Mouse (Mus musculus): ENCODE data around the gene Gabrb1. TPM values are rescaled to one million over a fixed set of nuclear protein-coding genes. Genes with fewer than 3 reads are reported as not detected.

Gabrb1 gene
- total and polyA plus RNA-seq, 3 experiments = 0.11 TPM; not detected in 2

DNA sequence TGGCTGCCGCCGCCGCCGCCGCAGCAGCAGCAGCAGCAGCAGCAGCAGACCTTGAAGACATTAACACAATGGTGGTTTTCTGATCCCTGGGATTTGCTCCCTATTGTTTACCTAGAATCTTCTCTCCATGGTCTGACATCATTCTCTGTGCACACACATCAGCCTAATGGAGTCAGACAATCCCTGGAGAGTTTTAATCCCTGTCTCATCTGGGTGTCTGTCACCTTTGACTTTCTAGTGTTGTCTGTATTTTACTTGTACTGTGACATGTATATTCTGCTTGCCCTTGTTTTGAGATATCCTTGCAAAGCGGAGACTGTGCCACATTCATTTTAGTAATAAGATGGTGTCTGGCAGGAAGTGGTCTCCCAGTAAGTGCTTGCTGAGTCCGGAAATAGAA lies 517.6 kb downstream of the Gabrb1 start:
- peaks cover 11% of the 10 kb centered on the region for H3K4me1 ChIP-seq (ENCODE audit: insufficient read depth, low read depth, low read length)
- ATAC-seq (ENCODE audit: extremely low read depth, insufficient number of reproducible peaks, low FRiP score, poor library complexity, severe bottlenecking) (no peak), DNase-seq (ENCODE audit: low spot score) (no peak)
- H3K4me3 ChIP-seq (ENCODE audit: low read depth, low read length) = no peak overlapping the region
- no peaks in the 10 kb centered on the region for H3K9me3 ChIP-seq (replicated peaks)
- no peaks in the 10 kb centered on the region for H3K27me3 ChIP-seq (ENCODE audit: insufficient read depth, low read length)
- H3K36me3 ChIP-seq (replicated peaks) = no peaks in the 10 kb centered on the region
- TF ChIP-seq POLR2AphosphoS5 (IDR thresholded peaks at IDR 0.05; ENCODE audit: insufficient replicate concordance, low read depth, low read length) (no peak), CTCF (IDR thresholded peaks at IDR 0.05; ENCODE audit: low read depth, low read length) (no peak), TAL1 (conservative IDR thresholded peaks at IDR 0.05; ENCODE audit: low read depth, low read length) (no peak), GATA1 (IDR thresholded peaks at IDR 0.05; ENCODE audit: borderline replicate concordance, low read length) (no peak), GATA2 (IDR thresholded peaks at IDR 0.05; ENCODE audit: borderline replicate concordance, low read depth, low read length) (no peak)

DNA sequence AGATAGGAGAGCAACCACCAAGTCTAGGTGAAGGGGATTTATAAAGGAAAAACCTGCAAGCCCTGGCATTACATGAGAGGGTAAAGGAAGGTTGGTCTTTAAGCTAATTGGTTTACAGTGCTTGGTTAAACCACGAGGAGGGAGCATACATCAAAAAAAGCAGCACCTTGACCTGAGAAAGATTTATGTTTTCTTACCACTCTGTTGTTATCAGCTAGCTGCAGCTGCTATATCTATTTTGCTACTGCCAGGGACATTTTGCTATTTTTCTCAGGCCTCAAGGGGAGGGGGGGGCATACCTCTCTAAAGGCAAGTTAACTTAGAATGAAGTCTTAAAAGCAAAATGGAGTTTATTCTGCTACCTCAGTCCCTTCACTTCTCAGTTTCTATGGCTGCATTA lies 523.3 kb downstream of the Gabrb1 start:
- peak; percentile 22; the same call in 1 of the 2 replicates for ATAC-seq (ENCODE audit: extremely low read depth, insufficient number of reproducible peaks, low FRiP score, poor library complexity, severe bottlenecking)
- no peaks in the 10 kb centered on the region for H3K9me3 ChIP-seq (replicated peaks)
- DNase-seq (ENCODE audit: low spot score) = no peak
- no peak overlapping the region; the same call in 1 of the 2 replicates for H3K4me3 ChIP-seq (ENCODE audit: low read depth, low read length)
- peaks cover 61% of the 10 kb centered on the region for H3K4me1 ChIP-seq (ENCODE audit: insufficient read depth, low read depth, low read length)
- H3K36me3 ChIP-seq (replicated peaks) = no peaks in the 10 kb centered on the region
- no peaks in the 10 kb centered on the region for H3K27me3 ChIP-seq (ENCODE audit: insufficient read depth, low read length)
- TF ChIP-seq TAL1 (conservative IDR thresholded peaks at IDR 0.05; ENCODE audit: low read depth, low read length) (peak; percentile 81), POLR2AphosphoS5 (IDR thresholded peaks at IDR 0.05; ENCODE audit: insufficient replicate concordance, low read depth, low read length) (no peak), CTCF (IDR thresholded peaks at IDR 0.05; ENCODE audit: low read depth, low read length) (no peak), GATA1 (IDR thresholded peaks at IDR 0.05; ENCODE audit: borderline replicate concordance, low read length) (no peak), GATA2 (IDR thresholded peaks at IDR 0.05; ENCODE audit: borderline replicate concordance, low read depth, low read length) (no peak)

DNA sequence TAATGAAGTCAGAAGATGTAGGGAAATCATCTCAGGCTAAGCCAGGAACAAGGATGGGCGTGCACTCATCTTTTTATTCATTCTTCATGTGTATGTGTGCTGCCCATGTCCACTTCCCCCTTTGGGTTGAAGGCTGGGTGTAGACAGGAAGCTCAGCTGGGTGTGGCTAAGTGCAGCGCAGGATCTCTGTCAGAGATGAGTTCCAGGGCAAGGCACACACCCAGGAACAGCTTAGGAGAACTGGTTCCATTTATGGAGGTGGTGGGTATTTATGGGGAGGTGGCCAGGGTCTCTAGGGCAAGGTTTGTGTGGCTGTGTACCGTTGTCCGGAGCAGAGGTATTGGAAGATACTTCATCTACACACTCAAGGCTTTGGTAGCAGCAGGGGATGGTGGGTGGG lies 524.9 kb downstream of the Gabrb1 start:
- TF ChIP-seq POLR2AphosphoS5 (IDR thresholded peaks at IDR 0.05; ENCODE audit: insufficient replicate concordance, low read depth, low read length) (no peak), TAL1 (conservative IDR thresholded peaks at IDR 0.05; ENCODE audit: low read depth, low read length) (no peak), GATA1 (IDR thresholded peaks at IDR 0.05; ENCODE audit: borderline replicate concordance, low read length) (no peak), GATA2 (IDR thresholded peaks at IDR 0.05; ENCODE audit: borderline replicate concordance, low read depth, low read length) (no peak), CTCF (IDR thresholded peaks at IDR 0.05; ENCODE audit: low read depth, low read length) (no peak)
- H3K27me3 ChIP-seq (ENCODE audit: insufficient read depth, low read length) = no peaks in the 10 kb centered on the region
- peak overlapping the region; percentile 64 for H3K4me3 ChIP-seq (ENCODE audit: low read depth, low read length)
- no peaks in the 10 kb centered on the region for H3K9me3 ChIP-seq (replicated peaks)
- peaks cover 62% of the 10 kb centered on the region for H3K4me1 ChIP-seq (ENCODE audit: insufficient read depth, low read depth, low read length)
- ATAC-seq (ENCODE audit: extremely low read depth, insufficient number of reproducible peaks, low FRiP score, poor library complexity, severe bottlenecking) (peak; percentile 79), DNase-seq (ENCODE audit: low spot score) (peak; percentile 75)
- no peaks in the 10 kb centered on the region for H3K36me3 ChIP-seq (replicated peaks)

DNA sequence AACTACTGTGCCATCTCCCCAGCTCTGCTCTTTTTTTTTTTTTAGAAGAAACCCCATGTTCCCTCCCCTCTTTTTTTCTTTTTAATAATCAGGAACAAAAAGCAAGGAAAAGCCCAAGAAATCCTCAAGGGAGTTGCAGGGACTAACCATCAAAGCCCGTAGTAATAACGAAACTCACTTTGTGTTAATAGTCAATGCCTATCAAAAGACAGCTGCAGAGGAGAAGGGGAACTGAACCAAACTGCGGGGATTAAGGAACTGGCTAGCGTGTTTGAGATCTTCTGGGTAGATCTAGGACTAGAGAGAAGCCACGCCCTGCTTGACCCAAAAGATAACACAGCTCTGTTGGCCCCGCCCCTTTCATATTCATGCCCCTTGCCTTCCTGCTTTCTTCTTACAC lies 526.0 kb downstream of the Gabrb1 start:
- Histone ChIP-seq H3K4me3 (ENCODE audit: low read depth, low read length) (peak overlapping the region; percentile 64), H3K4me1 (ENCODE audit: insufficient read depth, low read depth, low read length) (peaks cover 59% of the 10 kb centered on the region), H3K9me3 (replicated peaks) (no peaks in the 10 kb centered on the region), H3K36me3 (replicated peaks) (no peaks in the 10 kb centered on the region), H3K27me3 (ENCODE audit: insufficient read depth, low read length) (no peaks in the 10 kb centered on the region)
- peak; percentile 62 for ATAC-seq (ENCODE audit: extremely low read depth, insufficient number of reproducible peaks, low FRiP score, poor library complexity, severe bottlenecking)
- peak; percentile 42 for DNase-seq (ENCODE audit: low spot score)
- no peak for TF ChIP-seq POLR2AphosphoS5 (IDR thresholded peaks at IDR 0.05; ENCODE audit: insufficient replicate concordance, low read depth, low read length)
- no peak for TF ChIP-seq CTCF (IDR thresholded peaks at IDR 0.05; ENCODE audit: low read depth, low read length)
- no peak for TF ChIP-seq GATA2 (IDR thresholded peaks at IDR 0.05; ENCODE audit: borderline replicate concordance, low read depth, low read length)

DNA sequence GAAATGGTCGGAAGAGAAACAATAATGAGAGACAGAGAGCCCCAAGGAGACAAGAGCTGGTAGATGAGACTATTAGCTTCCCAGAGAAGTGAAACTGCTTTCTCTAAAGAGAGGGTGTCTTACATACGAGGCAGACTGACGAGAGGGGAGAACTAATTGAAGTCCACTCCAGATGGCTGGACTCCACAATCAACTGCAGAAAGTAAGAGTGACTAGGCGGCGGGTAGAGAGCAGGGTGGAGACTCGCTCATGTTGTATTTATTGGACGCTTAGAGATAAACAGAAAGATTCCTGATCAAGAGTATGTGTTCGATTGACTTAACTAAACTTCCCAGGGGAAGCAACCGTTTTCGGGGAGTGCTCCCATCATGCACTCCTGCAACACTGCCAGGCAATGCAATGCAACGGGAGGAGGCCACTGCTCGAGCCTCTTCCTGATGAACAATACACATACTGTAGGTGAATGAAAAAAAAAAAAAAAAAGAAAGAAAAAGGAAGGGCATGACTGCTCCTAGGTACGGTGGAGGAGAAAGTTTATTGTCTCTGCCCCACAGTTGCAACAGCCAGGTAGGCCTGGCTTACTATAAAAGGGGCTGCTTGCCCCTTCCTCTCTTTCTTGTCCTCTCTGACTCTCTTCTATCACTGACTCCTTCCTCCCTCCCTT lies 526.7 kb downstream of the Gabrb1 start:
- no peaks in the 10 kb centered on the region for H3K36me3 ChIP-seq (replicated peaks)
- peaks cover 57% of the 10 kb centered on the region for H3K4me1 ChIP-seq (ENCODE audit: insufficient read depth, low read depth, low read length)
- peak overlapping the region; percentile 64 for H3K4me3 ChIP-seq (ENCODE audit: low read depth, low read length)
- ATAC-seq (ENCODE audit: extremely low read depth, insufficient number of reproducible peaks, low FRiP score, poor library complexity, severe bottlenecking) (peak; percentile 28), DNase-seq (ENCODE audit: low spot score) (peak; percentile 20)
- H3K9me3 ChIP-seq (replicated peaks) = no peaks in the 10 kb centered on the region
- H3K27me3 ChIP-seq (ENCODE audit: insufficient read depth, low read length) = no peaks in the 10 kb centered on the region
- TF ChIP-seq CTCF (IDR thresholded peaks at IDR 0.05; ENCODE audit: low read depth, low read length) = no peak

DNA sequence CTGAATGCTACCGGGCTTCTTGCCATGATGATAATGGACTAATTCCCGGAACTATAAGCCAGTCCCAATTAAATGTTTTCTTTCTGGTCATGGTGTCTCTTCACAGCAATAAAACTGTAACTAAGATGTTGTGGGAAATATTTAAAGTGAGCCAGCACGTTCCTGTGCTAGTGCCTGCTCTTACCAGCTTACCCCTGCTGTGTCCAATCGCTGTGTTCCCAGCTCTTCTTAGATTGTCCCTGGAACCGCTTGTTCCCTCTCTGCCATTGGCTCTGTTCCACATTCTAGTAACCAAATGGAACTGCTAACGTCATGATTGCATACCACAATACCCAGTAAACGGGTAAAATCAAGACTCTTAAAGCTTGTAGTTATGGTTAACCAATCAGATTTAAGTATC lies 533.2 kb downstream of the Gabrb1 start:
- no peak for ATAC-seq (ENCODE audit: extremely low read depth, insufficient number of reproducible peaks, low FRiP score, poor library complexity, severe bottlenecking)
- H3K4me1 ChIP-seq (ENCODE audit: insufficient read depth, low read depth, low read length) = peaks cover 2% of the 10 kb centered on the region

More for the DNA sequence above, 533.2 kb downstream of the Gabrb1 start:
- Histone ChIP-seq H3K36me3 (replicated peaks) (no peaks in the 10 kb centered on the region), H3K27me3 (ENCODE audit: insufficient read depth, low read length) (no peaks in the 10 kb centered on the region), H3K4me3 (ENCODE audit: low read depth, low read length) (no peak overlapping the region), H3K9me3 (replicated peaks) (no peaks in the 10 kb centered on the region)
- DNase-seq (ENCODE audit: low spot score) = no peak
- TF ChIP-seq TAL1 (conservative IDR thresholded peaks at IDR 0.05; ENCODE audit: low read depth, low read length) (no peak), POLR2AphosphoS5 (IDR thresholded peaks at IDR 0.05; ENCODE audit: insufficient replicate concordance, low read depth, low read length) (no peak), GATA1 (IDR thresholded peaks at IDR 0.05; ENCODE audit: borderline replicate concordance, low read length) (no peak), CTCF (IDR thresholded peaks at IDR 0.05; ENCODE audit: low read depth, low read length) (no peak), GATA2 (IDR thresholded peaks at IDR 0.05; ENCODE audit: borderline replicate concordance, low read depth, low read length) (no peak)

All from G1E (cell line).